Mouse (Mus musculus): ENCODE measurements around the gene Olfr1212.

The Olfr1212 gene

GRCm38 (mm10) chr2:88953669-88954068, at the start of gene Olfr1212:
Olfr1212 (plus strand) TSS chr2:88953969.
- no peak for DNase-seq

GRCm38 (mm10) chr2:88915057-88915456, 38.7 kb upstream of the Olfr1212 start, which contains the start of gene Olfr1209:
Olfr1209 (minus strand) TSS chr2:88915157.
- DNase-seq: no peak

DNA sequence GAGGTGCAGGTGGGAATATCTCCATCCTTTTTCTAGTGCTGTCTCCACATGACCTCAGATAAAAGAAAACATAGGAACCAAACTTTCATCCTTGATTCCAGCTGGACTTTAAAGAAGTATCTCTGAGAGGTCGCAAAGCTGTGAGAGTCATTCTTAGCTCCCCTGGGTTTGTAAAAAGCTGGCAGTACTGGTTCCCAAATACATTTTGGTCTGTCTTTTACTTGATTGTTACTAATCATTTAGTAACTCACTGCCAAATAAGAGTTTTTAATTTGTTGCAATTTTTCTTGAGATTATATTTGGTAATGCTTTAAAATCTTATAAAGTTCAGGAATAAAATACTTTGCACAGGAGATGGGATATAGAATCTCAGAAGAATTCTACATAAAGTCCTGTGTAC, 15.8 kb upstream of the Olfr1212 start, which contains the start of gene Olfr1211:
TSS of gene Olfr1211 (minus strand) at position 101 of the 400 bp plus-strand sequence.
- DNase-seq: no peak

DNA sequence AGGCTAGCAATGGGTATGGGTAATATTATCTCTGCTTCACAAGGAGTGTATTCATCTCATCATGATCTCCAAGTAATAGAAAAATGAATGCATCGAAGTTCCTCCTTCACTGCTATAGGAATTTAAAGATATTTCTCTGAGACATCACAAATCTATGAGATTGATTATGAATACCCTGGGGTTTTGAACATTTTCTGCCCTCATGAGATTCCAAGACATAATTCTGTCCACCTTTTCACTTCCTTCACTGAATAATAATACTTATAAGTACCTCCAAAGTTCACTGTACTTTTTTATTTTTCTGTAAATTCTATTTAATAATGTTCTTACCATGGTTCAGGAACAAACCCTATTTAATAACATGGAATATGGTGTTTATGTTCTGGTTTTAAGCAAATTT, 26.4 kb downstream of the Olfr1212 start, which contains the start of gene Gm13762:
TSS of gene Gm13762 (minus strand) at position 101 of the 400 bp plus-strand sequence.
- DNase-seq: no peak

DNA sequence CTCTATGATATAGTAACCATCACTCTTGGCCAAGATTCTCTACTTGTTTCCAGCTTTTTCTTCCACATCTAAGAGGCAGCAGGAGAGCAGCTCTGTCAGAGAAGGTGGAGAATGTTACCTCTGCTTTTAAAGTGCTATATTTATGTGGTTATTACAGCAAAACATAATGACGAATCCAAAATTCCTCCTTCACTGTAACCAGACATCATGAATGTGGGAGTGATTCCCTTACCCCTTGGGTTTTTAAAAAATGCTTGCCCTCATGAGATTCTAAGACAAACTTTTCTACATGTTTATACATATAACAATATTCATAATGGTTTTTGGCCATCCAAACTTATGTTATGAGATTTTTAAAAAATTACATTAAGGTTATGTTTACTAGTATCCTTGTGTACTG, 38.8 kb downstream of the Olfr1212 start, which contains the start of gene Olfr1214:
TSS of gene Olfr1214 (minus strand) at position 101 of the 400 bp plus-strand sequence.
- DNase-seq: no peak

- DNase-seq: no peak
These were observed 53.1 kb downstream of the Olfr1212 start, which contains the start of gene Olfr1215 for GRCm38 (mm10) chr2:89006873-89007272. Olfr1215 (minus strand) TSS chr2:89006973.
